9 mouse cellular contexts compared by ENCODE assay signal in the genomic region with DNA sequence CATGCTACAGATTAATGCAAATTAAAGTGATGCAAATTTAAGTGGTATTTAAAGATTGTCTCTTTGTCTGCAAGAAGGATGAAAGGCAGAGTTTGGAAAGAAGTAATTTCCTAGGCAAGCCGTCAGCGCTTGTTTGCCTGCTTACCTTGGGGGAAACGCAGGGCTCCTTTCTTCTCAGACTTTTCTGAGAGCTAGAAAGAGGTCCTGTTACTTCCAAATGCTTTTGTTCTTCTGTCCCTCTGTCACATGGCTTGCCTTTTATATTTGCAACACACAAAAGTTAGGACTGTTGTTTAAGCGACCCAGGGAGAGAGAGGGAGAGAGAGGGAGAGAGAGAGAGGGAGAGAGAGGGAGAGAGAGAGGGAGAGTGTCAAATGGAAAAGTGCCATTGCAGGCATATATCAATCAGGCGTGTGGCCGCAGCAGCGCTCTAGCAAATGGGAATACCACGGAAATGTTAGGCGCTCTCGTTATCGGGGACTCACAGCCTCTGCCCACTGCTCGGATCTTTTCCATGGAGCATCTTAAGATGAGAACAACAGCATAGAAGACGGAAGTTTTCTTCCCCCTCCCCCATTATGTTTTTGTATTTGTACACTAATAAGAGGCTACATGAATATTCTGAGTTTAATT. TPM values are rescaled to one million over a fixed set of nuclear protein-coding genes. Genes with fewer than 3 reads are reported as not detected.
DNase-seq lines count a peak whose midpoint lies in the region; ATAC-seq and TF ChIP-seq lines count a peak whose summit lies in the region.
"Had no signal": no experiment of that assay in that cellular context is flagged by ENCODE, and none has a peak within 500 bp of the region (broad histone marks: within the 10 kb centered on the region; RNA-seq: fewer than 3 reads in every experiment).

Gene Ndp (minus strand): TSS at position 534 of the 633 bp plus-strand sequence.

- no peaks in the 10 kb centered on the region for H3K4me1 ChIP-seq in kidney, postnatal 0 days (replicated peaks; ENCODE audit: insufficient read depth, low read length)
- peaks cover 6% of the 10 kb centered on the region for H3K4me1 ChIP-seq in hindbrain, embryonic 13.5 days (replicated peaks)
- H3K4me1 ChIP-seq in neural tube, embryonic 14.5 days (ENCODE audit: control insufficient read depth, insufficient read depth, low read length), result no peaks in the 10 kb centered on the region
- no peaks in the 10 kb centered on the region for H3K4me1 ChIP-seq in liver, embryonic 12.5 days

- H3K9me3 ChIP-seq in kidney, postnatal 0 days (replicated peaks; ENCODE audit: low read length), result no peaks in the 10 kb centered on the region
- H3K9me3 ChIP-seq in hindbrain, embryonic 13.5 days, result no peaks in the 10 kb centered on the region
- H3K9me3 ChIP-seq in neural tube, embryonic 14.5 days (ENCODE audit: control insufficient read depth, low read length), result no peaks in the 10 kb centered on the region
- no peaks in the 10 kb centered on the region for H3K9me3 ChIP-seq in liver, embryonic 12.5 days (replicated peaks)

- no peak for ATAC-seq in kidney, postnatal 0 days (replicated peaks; ENCODE audit: low FRiP score, low read depth)
- peak; percentile 38; the same call in 1 of the 2 replicates for ATAC-seq in hindbrain, embryonic 13.5 days (ENCODE audit: low FRiP score)
- ATAC-seq in neural tube, embryonic 14.5 days (ENCODE audit: low read depth), result peak; percentile 29; the same call in 1 of the 2 replicates
- ATAC-seq in liver, embryonic 12.5 days, result no peak

- no peaks in the 10 kb centered on the region for H3K27me3 ChIP-seq in kidney, postnatal 0 days (ENCODE audit: insufficient read depth, low read length)
- H3K27me3 ChIP-seq in hindbrain, embryonic 13.5 days, result no peaks in the 10 kb centered on the region
- H3K27me3 ChIP-seq in neural tube, embryonic 14.5 days (ENCODE audit: control insufficient read depth, insufficient read depth, low read length), result no peaks in the 10 kb centered on the region
- peaks cover 22% of the 10 kb centered on the region; the same call in 1 of the 2 replicates for H3K27me3 ChIP-seq in liver, embryonic 12.5 days (replicated peaks)

- no peak for TF ChIP-seq CTCF in kidney, postnatal 0 days (IDR thresholded peaks at IDR 0.05; ENCODE audit: low read depth)

- DNase-seq in kidney, postnatal 0 days (ENCODE audit: low spot score), result peak; percentile 1
- no peak for DNase-seq in kidney, adult 18-20 months
- DNase-seq in embryo, embryonic 11 days, result peak; percentile 30
- DNase-seq in thymus, postnatal 14 days, result no peak
- no peak for DNase-seq in ovary, adult 18-20 months (ENCODE audit: low spot score)
- DNase-seq: gastrocnemius, postnatal 36 days had no signal

- H3K4me3 ChIP-seq in kidney, postnatal 0 days (replicated peaks; ENCODE audit: low read depth, low read length), result no peak within 1 kb of the TSS
- H3K4me3 ChIP-seq in hindbrain, embryonic 13.5 days, result peak within 1 kb of the TSS; percentile 35
- peak within 1 kb of the TSS; percentile 21 for H3K4me3 ChIP-seq in neural tube, embryonic 14.5 days (ENCODE audit: low read depth, low read length)
- no peak within 1 kb of the TSS for H3K4me3 ChIP-seq in liver, embryonic 12.5 days

- WGBS in kidney, postnatal 0 days, result 25% methylated on average over 13 of the region's 13 CpGs
- 15% methylated on average over 13 of the region's 13 CpGs for WGBS in hindbrain, embryonic 13.5 days
- 17% methylated on average over 13 of the region's 13 CpGs for WGBS in neural tube, embryonic 14.5 days
- whole genome bisulfite sequencing in liver, embryonic 12.5 days (ENCODE audit: insufficient replicate concordance), result 12% methylated on average over 13 of the region's 13 CpGs

- no peaks in the 10 kb centered on the region for H3K36me3 ChIP-seq in kidney, postnatal 0 days (ENCODE audit: insufficient read depth, low read length)
- no peaks in the 10 kb centered on the region for H3K36me3 ChIP-seq in hindbrain, embryonic 13.5 days
- no peaks in the 10 kb centered on the region for H3K36me3 ChIP-seq in neural tube, embryonic 14.5 days (ENCODE audit: control insufficient read depth, insufficient read depth, low read length)
- no peaks in the 10 kb centered on the region for H3K36me3 ChIP-seq in liver, embryonic 12.5 days

- no peak within 1 kb of the TSS for H3K27ac ChIP-seq in kidney, postnatal 0 days
- peak within 1 kb of the TSS; percentile 40 for H3K27ac ChIP-seq in hindbrain, embryonic 13.5 days
- peak within 1 kb of the TSS; percentile 2; the same call in 1 of the 2 replicates for H3K27ac ChIP-seq in neural tube, embryonic 14.5 days (ENCODE audit: low read depth, low read length)
- H3K27ac ChIP-seq in liver, embryonic 12.5 days, result no peak within 1 kb of the TSS

- H3K9ac ChIP-seq in kidney, postnatal 0 days (ENCODE audit: low read depth, low read length), result no peak within 1 kb of the TSS
- H3K9ac ChIP-seq in hindbrain, embryonic 13.5 days, result peak within 1 kb of the TSS; percentile 35; the same call in 1 of the 2 replicates
- peak within 1 kb of the TSS; percentile 32; the same call in 1 of the 2 replicates for H3K9ac ChIP-seq in neural tube, embryonic 14.5 days (replicated peaks; ENCODE audit: low read depth, low read length)
- no peak within 1 kb of the TSS for H3K9ac ChIP-seq in liver, embryonic 12.5 days

- peak within 1 kb of the TSS; percentile 43 for H3K4me2 ChIP-seq in kidney, postnatal 0 days (ENCODE audit: low read length)
- peak within 1 kb of the TSS; percentile 54 for H3K4me2 ChIP-seq in hindbrain, embryonic 13.5 days
- H3K4me2 ChIP-seq in neural tube, embryonic 14.5 days (ENCODE audit: low read depth, low read length), result peak within 1 kb of the TSS; percentile 40
- no peak within 1 kb of the TSS for H3K4me2 ChIP-seq in liver, embryonic 12.5 days

RNA-seq across cellular contexts. Expression of gene Ndp, which starts in this region (rescaled TPM):
- 1.4 and 1.6 TPM in 2 replicates for polyA plus RNA-seq in kidney, postnatal 0 days (2015; fragmentation: Nextera tagmentation; extraction: Ambion mirVana)
- polyA plus RNA-seq in hindbrain, embryonic 13.5 days (2015; fragmentation: Nextera tagmentation; extraction: Ambion mirVana), result 7.4 and 7.6 TPM in 2 replicates
- 11.7 and 12.5 TPM in 2 replicates for polyA plus RNA-seq in neural tube, embryonic 14.5 days (2014; fragmentation: Nextera tagmentation; extraction: Ambion mirVana)
- 0.06 TPM in 1 of 2 replicates, not detected in the other for polyA plus RNA-seq in liver, embryonic 12.5 days (2016; fragmentation: Nextera tagmentation; extraction: Ambion mirVana)

Comparison
In these comparisons a context has a peak if more than half of its experiments do, and no peak if none do; other contexts are left out.
1. DNase-seq: peak in kidney, postnatal 0 days (single experiment) and embryo, embryonic 11 days (single experiment); none in kidney, adult 18-20 months (single experiment), thymus, postnatal 14 days (single experiment) and ovary, adult 18-20 months (single experiment).
2. ATAC-seq: peak in hindbrain, embryonic 13.5 days (single experiment) and neural tube, embryonic 14.5 days (single experiment); none in kidney, postnatal 0 days (single experiment) and liver, embryonic 12.5 days (single experiment).
3. H3K27ac ChIP-seq: peak in hindbrain, embryonic 13.5 days (single experiment) and neural tube, embryonic 14.5 days (single experiment); none in kidney, postnatal 0 days (single experiment) and liver, embryonic 12.5 days (single experiment).
4. H3K4me3 ChIP-seq: peak in hindbrain, embryonic 13.5 days (single experiment) and neural tube, embryonic 14.5 days (single experiment); none in kidney, postnatal 0 days (single experiment) and liver, embryonic 12.5 days (single experiment).
5. H3K9ac ChIP-seq: peak in hindbrain, embryonic 13.5 days (single experiment) and neural tube, embryonic 14.5 days (single experiment); none in kidney, postnatal 0 days (single experiment) and liver, embryonic 12.5 days (single experiment).